Mouse (Mus musculus) adrenal gland, adult 2 months (tissue): ENCODE measurements around the gene Tnip1. TPM values are rescaled to one million over a fixed set of nuclear protein-coding genes. Genes with fewer than 3 reads are reported as not detected.

ENCODE experiments used
- DNase-seq: peaks from one replicate; pipeline ENCODE4 v3.0.0; 2021
- long read RNA-seq: library from polyadenylated mRNA; stranded (forward); transcript quantifications from one replicate; pipeline ENCODE4 v2.0.0, GENCODE M21; 2021
- polyA plus RNA-seq: library from polyadenylated mRNA; depleted of rRNA; stranded (reverse); fragments of >200 nt; gene quantifications from 2 replicates; pipeline ENCODE4 v1.2.3, GENCODE M21; 2012; rRNA removed
- total RNA-seq, 2 experiments: library from RNA; stranded (reverse); gene quantifications; 2 replicates each; pipeline ENCODE4 v1.2.3; 2021

The Tnip1 gene
- total RNA-seq: 10 to 100 TPM; 82.2 to 88.8 TPM
- 59.0 and 63.6 TPM in 2 replicates for polyA plus RNA-seq
- long read RNA-seq, transcript Tnip1-206 (18 exons, 2,834 nt): major isoform, 9 of 66 reads
- long read RNA-seq, partial matches to known transcripts: 6 of 66 reads
- long read RNA-seq, other reads (novel, unspliced or antisense): 50 of 66 reads

DNA sequence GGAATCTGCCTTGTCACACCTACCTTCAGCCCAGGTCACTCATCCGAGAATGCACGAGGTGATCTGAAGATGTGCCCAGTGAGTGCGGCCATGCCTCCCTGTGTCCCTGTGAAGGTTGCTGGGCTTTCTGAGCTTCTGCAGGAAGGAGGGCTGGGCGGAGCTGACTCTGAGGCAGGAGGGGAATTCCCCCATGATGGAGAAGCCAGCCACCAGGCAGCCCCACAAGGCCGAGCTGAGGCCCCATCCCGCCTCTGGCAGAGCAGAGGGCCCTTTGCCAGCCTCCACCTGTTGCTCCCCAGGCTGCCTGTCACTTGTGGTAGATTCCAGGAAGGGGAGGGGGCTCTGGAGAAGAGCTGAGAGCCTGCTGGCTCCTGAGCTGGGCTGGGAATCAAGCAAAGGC, at the start of gene Tnip1:
Gene Tnip1, minus strand, starts transcription at position 108 of the 400 bp plus-strand sequence.
- DNase-seq: peak; percentile 79

DNA sequence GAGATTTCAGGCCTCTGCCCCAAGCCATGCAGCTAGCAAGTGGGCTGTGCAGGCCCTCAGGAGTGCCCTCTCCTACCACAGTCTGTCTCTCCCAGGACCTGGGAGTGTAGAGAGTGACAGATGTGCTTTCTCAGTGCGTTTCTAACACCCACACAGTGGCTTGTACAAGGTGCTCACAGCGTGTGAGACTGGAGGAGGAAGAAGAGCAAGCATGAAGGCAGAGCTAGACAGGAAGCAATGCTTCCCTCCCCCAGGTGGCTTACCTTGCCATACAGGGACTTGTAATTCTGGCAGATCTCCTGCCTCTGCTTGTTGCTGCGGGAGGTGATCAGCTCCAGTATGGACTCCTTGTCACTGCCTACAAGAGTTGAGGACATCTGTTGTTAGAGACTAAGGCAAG, 48.7 kb upstream of the Tnip1 start:
- DNase-seq: no peak

DNA sequence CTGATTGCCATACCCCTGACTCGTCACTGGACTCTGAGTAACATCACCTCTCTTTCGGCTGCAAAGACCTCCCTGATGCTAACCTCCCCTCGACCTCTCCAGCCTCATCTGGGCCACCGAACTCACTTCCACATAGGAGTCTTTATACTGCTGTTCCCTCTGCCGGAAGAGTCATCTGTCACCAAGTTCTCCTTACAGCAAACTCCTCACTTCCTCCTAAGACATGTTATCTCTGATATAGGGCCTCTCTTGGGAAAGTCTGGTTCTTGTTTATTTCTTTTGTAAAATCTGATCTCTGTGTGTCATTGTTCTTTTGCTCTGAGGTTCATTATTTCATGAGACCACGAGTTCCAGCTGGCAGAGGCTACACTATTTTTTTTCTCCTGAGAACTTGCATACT, 45.5 kb upstream of the Tnip1 start:
- DNase-seq: no peak

DNA sequence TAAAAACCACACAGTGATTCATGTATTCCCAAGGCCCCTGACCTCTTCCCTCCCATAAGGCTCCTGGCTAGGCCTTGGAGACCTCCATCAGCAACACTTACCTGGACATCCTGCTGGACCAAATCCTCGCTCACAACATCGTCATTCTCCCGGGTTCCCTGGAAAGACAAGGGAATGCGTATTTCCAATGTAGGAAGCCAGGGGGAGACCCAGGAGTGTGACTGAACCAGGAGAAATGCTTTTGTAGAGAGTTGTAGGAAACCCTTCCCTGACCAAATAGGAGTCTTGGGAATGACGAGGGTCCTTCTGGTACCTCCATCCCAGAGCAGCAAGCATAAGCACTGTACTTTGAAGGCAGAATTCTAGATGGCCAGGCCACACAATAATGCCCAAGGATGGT, 43.0 kb upstream of the Tnip1 start:
- DNase-seq: no peak

DNA sequence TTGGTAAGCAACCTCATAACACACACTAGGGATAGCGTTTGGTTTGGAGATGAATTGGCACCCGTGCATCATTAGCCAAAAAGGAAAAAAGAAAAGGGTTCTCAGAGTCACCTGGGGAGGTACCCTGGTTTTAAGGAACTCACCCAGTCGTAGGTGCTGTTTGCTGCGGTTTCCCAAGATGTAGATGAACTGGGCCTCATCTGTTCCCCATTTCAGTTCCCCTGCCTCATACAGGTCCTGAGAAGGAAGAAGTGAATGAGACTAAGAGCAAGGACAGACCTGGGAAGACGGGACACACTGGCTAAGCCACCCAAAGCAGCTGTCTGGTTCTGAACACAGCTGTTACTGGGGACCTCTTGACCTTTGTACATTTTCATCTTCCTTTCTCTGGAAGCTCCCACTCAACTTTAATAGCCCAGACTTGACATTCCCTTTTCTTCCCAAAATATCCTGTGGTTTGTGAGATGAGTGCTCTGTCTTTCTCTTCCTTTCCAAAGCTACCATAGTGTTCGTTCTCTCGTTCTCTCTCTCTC, 42.3 kb upstream of the Tnip1 start:
- DNase-seq: no peak

DNA sequence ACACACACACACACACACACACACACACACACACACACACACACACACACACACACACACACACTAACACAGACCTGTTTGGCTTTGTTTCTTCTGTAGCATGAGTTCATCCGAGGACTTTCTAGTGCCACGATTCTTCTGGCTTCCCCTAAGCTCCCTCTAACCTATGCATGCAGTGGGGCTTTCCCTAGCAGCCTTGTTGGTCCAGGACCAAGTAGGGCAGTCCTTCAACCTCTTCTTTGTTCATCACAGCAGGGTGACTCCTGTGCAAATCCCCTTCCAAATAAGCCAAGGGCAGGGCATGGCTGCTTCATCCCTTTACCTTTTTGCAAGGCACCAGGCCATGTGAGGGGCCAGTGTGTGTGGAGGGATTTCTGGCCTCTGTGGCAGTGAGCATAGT, 36.0 kb upstream of the Tnip1 start:
- DNase-seq: no peak

DNA sequence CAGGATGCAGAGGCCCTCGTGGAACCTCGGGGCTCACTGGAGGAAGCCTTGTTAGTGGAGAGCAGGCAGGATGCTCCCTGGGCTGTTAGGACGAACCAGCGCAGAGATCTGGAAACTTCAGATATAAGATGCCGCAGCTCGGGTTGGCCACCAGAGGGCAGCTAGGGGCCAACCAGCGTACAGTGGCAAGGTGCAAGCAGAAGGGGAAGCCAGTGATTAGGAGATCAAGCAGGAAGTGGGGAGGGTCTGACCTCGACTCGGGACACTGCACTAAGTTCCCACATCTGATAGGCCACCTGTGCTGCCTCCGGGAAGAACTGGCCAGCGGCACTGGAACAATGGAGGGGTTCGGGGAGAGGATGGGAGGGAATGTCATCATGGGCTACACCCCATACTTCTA, 35.6 kb upstream of the Tnip1 start:
- DNase-seq: peak; percentile 59

DNA sequence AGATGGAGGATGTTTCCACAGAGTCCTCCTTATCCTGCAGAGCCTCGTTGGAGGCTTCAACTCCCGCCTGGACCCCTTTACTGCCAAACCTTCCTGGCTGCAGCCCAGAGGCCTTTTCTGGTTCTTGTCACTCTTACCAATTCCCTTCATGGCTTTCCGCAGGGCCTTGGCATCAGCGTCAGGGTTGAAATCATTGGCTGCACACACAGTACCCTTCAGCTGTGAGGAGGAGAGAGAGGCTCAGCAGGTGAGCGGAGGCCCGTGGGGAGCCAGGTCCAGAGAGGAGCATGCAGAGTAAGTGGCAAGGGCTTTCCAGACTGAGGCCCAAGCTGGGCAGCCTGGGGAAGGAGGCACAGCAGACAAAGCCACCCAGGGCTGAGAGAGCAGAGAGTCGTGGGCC, 33.5 kb upstream of the Tnip1 start:
- no peak for DNase-seq

DNA sequence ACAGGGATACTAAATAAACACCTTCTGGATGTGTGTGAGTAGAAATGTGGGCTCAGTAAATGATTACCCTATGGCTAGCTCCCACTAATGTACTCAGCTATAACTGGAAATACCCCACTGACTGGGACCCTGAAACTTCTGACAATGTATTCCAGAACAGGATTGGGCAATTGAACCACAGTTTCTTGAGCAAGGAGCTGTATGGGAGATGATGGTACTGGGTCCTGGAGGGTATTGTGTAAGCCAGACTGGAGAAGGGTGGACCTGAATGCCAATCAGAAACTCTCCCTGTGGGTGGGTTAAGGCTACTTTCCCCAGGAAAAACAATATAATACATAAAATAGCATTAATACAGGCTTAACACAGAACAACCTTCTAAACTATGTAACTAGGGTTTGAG, 27.2 kb upstream of the Tnip1 start:
- no peak for DNase-seq

DNA sequence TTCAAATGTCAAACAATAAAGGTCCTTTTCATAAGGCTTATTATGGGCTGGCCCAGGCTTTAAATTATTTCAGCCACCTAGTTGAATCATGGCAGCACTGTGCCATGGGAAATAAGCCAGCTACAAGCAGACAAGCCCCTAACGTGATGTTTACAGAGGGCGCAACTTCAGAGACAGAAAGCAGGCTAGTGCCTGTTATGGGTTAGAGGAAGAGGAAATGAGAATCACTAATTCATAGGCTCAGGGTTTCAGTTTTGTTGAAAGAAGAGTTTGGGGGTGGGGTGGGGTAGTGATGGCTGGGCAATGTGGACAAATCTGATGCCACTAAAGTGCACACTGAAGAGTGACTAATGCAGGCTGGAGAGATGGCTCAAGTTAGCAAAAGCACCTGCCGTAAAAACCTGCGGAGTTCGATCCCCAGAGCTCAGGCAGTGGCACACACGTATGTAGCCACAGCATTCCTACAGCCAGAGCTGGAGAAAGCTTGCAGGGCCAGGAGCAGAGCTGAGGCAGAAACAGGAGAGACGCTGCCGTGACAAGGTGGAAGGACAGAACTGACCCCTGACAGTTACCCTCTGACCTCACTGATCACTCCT, 26.1 kb upstream of the Tnip1 start:
- DNase-seq: no peak

DNA sequence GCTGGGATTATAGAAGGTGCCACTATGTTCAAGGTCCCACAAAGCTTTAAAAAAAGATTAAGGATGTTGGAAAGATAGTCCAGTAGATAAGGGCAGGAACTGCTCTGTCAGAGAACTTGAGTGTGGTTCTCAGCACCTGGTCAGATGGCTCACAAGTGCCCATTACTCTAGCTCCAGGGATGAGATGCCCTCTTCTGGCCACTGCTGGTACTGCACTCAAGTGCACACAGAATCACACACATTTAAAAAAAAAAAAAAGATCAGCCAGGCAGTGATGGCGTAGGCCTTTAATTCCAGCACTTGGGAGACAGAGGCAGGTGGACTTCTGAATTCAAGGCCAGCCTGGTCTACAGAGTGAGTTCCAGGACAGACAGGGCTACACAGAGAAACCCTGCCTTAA, 25.3 kb upstream of the Tnip1 start:
- DNase-seq: no peak

DNA sequence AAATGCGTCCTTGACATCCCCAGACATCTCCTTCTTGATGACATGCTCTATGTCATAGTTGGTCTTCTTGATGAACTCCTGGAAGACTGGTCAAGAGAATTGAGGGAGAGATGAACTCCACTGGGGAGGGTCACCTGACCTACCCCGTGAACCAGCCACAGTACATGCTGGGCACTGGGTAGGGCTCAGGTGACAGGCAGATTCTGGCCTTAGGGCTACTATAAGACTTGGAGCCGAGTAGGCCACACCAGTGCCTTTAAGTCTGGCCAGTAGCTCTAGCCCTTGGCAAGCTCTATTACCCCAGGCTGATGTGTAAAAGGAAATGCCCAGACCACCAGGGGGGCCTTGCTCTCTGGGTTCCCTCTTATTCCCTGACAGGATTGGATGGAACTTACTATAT, 22.4 kb upstream of the Tnip1 start:
- DNase-seq: no peak

DNA sequence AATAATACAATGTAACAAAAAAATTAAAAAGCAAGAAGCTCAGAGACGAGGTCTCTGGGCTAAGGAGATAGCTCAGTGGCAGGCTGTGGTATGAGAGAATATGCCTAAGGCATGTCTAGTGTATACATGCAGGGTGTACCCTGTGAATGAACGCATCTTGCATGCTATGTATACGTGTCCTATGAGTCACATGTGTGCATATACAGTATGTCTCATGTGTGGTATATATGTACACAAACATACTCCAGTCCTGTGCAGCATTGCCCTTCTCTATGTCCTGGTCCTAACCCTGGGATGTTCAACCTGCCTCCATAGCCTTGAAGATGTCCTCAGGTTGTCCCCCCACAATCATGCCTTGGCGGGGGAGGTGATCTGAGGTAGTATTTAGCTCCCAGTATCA, 21.9 kb upstream of the Tnip1 start:
- no peak for DNase-seq

DNA sequence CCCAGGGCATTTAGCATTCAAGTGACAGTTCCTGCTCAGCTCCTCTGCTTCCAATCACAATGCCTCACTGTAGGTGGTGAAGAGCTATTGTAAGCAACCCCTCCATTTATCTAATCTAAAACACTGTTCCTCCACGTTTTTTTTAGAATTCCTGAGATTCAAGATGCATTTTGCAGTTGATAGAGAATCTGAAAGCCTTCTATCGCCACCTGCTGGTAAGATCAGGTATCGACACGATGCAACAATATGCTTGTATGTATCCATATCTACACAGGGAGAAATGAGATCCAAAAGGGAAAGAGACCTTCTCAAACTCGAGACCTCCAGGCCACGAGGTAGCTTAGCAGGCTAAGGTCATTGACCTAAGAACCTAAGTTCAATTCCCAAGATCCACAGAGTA, 21.4 kb upstream of the Tnip1 start:
- DNase-seq: peak; percentile 62

DNA sequence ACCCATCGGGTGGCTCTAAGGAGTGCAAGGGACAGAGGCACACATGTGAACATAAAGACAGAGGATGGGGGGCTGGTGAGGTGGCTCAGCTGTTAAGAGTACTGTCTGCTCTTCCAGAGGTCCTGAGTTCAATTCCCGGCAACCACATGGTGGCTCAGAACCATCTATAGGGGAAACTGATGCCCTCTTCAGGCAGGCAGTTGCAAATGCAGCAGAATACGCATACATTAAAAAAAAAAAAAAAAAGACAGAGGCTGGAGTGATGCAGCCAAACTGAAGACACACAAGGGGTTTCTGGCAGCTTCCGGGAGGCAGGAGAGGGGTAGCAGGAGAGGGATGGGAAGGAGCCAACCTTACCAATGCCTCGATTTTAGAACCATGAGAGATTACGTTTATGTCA, 19.8 kb upstream of the Tnip1 start:
- DNase-seq: no peak

DNA sequence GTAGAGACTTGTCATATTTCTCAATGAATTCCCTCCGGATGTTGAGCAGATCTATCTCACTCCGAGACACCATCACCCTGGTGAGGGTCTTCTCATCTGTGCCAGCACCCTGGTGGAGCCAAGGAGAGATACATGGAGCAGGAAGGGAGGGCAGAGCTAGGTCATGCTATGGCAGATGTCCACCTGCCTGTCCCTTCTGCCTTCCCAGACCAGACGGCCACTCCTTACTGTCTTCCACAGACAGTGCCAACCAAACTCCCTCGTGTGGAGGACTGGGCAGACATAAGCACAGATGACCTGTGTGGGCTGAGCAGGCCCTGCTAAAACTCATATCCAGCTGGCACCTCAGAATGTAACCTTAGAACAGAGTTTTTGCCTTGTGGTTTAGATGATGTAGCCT, 18.9 kb upstream of the Tnip1 start:
- DNase-seq: no peak

DNA sequence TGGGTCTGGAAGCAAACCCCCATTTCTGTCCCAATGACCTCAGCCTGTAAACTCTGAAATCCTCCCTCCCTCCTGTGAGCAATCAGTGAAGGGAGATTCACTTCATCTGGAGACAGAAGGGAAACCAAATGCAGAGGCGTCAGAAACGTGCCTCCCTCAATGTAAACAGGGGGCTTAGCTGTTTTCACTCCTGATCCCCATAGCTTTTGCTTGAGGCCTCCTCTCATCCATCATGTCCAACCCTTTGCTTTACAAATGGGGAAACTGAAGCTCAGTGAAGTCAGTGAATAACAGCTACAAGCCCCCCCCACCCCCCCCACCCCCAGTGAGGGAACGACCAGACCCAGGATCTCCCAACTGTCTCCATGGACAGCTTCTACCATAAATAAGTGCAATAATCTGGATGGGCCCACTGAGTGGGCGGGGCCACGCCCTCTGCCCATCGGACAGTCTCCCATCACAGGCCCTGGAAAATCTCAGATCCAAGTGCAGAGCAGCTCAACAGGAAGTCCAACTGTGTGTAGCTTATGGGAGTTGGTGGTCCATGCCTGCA, 14.7 kb upstream of the Tnip1 start:
- no peak for DNase-seq

DNA sequence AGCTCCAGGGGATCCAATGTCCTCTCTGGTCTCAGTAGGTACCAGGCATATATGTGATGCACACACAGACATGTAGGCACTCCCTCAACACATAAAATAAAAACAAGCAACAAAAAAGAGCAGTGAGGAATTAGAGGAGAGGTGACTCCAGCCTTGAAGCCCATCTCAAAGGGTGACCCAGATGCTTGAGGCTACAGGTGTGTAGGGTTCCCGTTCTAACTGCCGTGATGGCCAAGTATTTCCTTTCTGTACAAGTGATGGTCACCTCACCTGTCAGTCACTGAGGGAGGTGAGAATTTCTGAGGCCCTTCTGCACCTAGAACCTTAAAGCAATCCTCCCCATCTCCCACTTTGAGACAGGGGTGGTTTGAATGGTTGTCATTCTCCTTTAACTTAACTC, 13.6 kb upstream of the Tnip1 start:
- no peak for DNase-seq

DNA sequence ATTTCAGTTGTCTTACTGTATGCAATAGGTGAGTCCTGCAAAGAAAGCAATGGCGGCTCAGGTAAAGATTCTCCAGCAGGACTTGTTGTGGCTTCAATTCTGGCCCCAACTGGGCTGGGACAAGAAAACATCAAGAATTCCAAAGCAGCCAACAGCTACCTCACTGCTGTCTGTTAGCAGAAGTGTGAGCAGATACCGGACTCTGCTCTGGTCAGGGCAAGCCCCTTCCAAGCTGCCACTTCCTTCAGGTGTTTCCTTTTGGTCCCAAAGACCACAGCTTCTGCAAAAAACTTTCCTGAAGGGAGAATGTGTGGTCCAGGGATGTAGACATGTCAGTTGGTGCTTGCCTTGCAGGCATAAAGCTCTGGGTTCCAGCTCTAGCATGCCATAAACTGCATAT, 13.0 kb upstream of the Tnip1 start:
- DNase-seq: no peak

DNA sequence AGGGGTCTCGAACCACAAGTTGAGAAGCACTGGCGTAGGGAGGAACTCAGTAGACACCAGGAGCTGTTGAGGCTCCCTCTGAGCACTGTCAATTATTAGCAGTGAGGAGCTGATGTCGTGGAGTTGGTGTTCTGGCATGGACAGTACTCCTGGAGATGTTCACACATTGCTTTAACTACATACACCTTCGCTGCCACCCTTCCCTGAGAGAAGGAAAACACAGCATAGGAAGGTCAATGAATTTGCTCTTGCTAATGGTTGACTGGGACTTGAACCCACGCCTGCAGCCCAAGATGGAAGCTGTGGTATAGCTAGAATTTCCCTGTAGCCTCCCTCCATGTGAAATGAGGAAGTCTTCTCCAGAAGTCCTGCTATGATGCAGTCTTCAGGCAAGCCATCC, 12.6 kb upstream of the Tnip1 start:
- DNase-seq: no peak

DNA sequence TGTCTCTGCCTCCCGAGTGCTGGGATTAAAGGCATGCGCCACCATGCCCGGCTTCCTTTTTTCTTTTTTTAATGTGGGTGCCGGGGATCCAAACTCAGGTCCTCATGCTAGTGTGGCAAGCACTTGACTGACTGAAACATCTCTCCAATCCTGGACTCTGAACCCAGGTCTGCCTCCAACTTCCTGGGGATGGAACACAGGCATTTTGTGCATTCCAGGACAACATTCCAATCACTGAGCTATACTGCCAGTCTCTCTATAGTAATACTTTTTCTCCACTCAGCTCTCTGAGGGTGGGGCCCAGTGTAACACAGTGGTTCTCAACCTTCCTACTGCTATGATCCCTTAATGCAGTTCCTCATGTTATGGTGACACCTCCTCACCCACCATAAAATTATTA, 11.9 kb upstream of the Tnip1 start:
- DNase-seq: no peak

DNA sequence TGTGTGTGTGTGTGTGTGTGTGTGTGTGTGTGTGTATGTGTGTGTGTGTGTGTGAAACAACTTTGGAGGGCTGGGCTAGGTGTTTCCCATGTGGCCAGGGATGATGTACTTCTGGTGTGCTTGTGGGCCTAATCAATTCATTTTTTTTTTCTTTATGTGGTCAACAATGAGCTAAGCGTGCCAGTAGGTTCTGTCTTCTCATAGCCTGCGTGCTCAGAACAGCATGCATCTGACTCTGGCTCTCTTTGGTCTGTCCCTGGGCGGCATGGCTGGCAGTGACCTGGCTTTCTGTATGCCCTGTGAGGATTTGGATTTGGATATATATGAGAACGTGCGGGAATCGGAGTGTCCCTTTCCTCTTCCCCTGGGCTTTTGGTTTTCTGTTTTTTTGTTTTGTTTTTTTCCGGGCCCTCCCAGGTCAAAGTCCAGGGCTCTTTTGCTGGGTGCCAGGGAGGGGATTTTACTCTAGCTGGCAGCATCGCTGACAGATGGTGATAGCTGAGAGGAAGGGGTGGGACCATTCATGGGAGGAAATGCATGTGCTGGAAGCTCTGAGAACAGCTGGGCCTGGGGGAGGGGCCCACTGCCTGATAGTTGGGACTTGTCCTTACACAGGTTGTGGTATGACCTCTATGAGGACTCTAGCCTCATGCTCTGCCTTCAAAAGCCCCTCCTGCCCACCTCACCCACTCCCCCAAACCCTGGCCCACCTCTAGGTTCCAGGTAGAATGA, 10.9 kb upstream of the Tnip1 start:
- DNase-seq: peak; percentile 54

DNA sequence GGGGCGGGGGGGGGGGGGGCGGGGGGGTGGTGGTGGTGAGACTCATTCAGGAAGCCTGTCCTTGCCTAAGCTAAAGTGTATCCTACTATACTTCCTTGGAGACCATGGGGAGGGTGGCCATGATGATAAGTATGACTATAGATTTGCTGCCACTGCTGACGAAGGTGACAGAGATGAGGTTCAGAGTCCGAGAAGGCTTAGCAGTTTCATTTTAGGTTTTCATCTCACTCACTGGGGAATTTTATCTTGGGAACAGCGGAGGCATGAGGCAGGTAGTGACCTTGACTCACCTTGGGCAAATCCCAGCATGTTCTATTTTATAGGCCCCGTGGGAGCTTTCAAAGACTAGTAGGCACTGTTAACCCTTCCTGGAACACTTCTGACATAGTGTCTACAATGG, 10.1 kb upstream of the Tnip1 start:
- no peak for DNase-seq
